Mouse (Mus musculus): ENCODE results near the gene Rer1. TPM values are rescaled to one million over a fixed set of nuclear protein-coding genes. Genes with fewer than 3 reads are reported as not detected.
"Not testable (repeated sequence)": the region's sequence is repeated elsewhere in the genome, so short reads cannot be mapped to it uniquely, and the experiment has no call there.

Gene Rer1
- total RNA-seq, 4 experiments from 2014 or later = 64.2 to 73.4 (median 68.4) TPM

GRCm38 (mm10) chr4:155116607-155117006 lies 30.4 kb upstream of the Rer1 start:
- DNase-seq (ENCODE audit: low spot score) = no peak

DNA sequence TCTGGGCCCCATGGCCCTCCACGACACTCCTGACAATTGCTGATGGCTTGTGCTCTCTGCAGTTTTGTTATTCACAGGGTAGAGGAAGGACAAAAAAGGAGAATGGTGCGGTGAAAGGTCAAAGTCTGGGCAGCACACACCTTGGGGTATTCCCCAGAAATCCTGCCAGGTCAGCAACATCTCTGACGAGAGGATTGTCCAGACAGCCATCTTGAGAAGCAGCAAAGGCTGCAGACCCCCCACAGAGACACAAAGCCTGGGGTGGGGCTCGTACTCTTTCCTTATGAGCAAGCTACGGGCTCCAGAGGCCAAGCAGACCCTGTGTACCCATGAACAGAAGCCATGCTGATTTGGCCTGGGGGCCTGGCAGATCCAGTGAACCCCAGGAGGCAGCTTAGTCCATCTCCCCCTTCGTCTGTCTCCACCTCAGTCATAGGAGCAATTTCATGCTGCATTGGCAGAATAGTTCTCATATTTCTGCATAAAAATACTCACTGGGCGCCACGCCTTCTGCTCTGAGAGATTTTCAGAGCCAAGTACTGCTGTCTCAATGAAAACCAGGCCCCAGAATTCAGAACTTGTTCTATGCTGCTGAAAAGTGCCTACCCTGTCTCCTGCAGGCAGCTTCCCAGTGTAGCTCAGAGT lies 27.7 kb upstream of the Rer1 start:
- DNase-seq (ENCODE audit: low spot score) = no peak

- DNase-seq (ENCODE audit: low spot score) = no peak
These were observed 23.3 kb upstream of the Rer1 start for GRCm38 (mm10) chr4:155109471-155109870.

GRCm38 (mm10) chr4:155107886-155108285 lies 21.7 kb upstream of the Rer1 start:
- DNase-seq (ENCODE audit: low spot score) = no peak

- DNase-seq (ENCODE audit: low spot score) = no peak
These were observed 12.4 kb upstream of the Rer1 start for GRCm38 (mm10) chr4:155098572-155098971.

GRCm38 (mm10) chr4:155097452-155097851 lies 11.3 kb upstream of the Rer1 start:
- no peak for DNase-seq (ENCODE audit: low spot score)

GRCm38 (mm10) chr4:155095967-155096366 lies 9.8 kb upstream of the Rer1 start:
- DNase-seq (ENCODE audit: low spot score) = no peak

DNA sequence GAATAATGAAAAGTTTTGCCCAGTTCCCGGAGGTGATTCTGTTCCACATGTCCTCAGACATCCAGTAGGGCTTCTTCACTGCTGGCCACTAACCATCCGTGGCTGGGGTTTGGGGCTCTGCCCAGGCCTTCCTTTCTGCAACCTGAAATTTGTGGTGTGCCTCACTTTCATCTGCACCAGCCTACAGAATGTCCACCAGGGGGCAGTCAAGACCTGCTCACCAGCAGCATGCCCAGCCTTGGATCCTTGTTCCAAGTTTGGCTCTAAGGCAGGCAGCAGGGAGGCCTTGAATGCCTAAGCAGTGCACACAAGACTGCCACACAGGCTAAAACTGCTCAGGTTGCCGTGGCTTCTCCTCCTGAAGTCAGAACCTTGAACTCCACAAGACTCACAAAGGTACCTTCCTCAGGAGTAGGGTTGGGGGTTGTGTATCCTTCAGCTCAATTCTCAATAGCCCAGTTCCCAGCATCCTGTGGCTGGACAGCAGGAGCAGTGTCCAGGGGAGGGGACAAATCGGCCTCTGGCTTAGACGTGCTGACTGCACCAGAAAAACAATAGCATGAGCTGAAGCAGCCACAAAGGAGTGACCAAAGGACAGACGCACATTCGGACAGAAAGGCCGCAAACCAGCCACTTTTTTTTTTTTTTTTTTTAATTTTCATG lies 9.2 kb upstream of the Rer1 start:
- peak; percentile 88 for DNase-seq (ENCODE audit: low spot score)

- peak; percentile 38 for DNase-seq (ENCODE audit: low spot score)
These were observed 8.4 kb upstream of the Rer1 start for GRCm38 (mm10) chr4:155094565-155094964.

- no peak for DNase-seq (ENCODE audit: low spot score)
These were observed 7.4 kb upstream of the Rer1 start for GRCm38 (mm10) chr4:155093431-155094149.

- DNase-seq (ENCODE audit: low spot score) = no peak
These were observed 6.7 kb upstream of the Rer1 start for GRCm38 (mm10) chr4:155092718-155093430.

- no peak for DNase-seq (ENCODE audit: low spot score)
These were observed 4.7 kb upstream of the Rer1 start for GRCm38 (mm10) chr4:155090688-155091449.

DNA sequence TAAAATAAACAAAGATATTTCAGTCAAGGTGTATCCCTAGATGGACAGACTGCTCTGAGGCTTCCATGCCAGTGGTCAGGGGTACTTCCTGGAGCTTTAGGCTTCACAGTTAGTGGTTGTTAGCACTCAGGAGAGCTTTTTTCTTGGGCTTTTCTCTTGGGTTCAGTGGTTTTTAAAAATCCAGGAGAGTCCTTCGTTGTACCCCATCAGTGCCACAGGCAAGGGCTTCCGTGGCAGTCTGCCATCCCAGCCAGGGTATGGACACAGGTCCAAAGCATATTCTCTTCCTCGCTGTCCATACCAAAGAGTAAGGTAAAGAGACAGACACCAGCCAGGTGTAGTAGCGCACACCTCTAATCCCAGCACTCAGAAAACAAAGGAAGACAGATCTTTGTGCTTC lies 4.0 kb upstream of the Rer1 start:
- no peak for DNase-seq (ENCODE audit: low spot score)

DNA sequence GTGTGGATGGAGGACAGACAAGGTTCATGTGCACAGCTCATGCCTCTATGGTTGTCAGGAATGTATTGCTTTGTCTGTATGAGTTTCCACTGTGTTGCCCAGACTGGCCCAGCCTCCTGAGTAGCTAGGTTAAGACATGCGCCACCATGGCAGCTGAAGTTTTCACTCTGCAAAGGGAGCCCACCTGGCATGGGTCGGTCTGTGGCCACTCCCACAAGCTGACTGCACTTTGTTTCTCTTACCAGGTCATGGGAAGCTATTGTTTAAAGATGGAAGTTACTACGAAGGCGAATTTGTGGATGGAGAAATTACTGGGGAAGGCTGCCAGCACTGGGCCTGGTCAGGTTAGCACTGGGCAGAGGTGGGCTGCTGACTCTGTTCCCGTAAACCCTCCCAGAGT lies 3.1 kb upstream of the Rer1 start:
- no peak for DNase-seq (ENCODE audit: low spot score)

DNA sequence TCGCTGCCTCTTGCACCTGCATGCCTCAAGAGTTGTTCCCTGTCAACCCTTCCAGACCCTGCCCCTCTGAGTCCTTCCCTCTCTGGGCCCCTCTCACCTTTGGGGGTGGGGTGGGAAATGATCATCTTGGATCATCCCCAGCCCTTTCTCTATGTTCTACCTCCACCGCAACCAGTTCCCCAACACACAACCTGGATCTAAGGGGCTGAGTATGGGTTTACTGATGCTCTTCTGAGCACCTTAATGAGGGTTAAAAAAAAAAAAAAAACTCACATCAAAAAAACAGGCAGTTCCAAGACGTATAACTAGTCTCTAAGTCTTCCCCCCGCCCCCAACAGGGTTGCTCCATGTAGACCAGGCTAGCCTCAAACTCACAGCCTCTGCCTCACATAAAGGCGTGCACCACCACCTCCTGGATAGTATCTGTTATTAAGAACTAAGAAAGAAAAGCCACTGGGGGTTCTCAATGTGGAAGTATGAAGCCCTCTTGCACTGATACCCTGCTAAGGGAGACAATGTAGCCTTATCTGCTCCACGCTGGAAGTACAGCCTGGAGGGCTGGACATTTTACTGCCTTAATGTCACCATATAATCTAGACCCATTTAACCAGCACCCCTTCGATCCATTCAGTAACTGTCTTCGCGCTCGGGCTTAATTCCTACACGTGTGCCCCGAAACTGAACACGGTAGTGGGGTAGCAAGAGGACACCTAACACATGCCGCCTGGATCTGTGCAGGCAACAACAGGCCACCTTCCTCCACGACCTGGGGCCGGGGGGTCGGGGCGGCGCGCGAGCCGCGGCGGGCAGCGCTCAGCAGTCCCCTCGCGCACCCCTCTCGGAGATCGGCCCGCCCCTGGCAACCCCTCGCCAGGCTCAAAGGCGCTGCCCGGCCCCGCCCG lies 725 bp downstream of the Rer1 start:
- DNase-seq (ENCODE audit: low spot score) = no peak

- no peak for DNase-seq (ENCODE audit: low spot score)
These were observed 1.8 kb downstream of the Rer1 start for GRCm38 (mm10) chr4:155084351-155084750.

- no peak for DNase-seq (ENCODE audit: low spot score)
These were observed 2.6 kb downstream of the Rer1 start for GRCm38 (mm10) chr4:155083553-155083952.

- no peak for DNase-seq (ENCODE audit: low spot score)
These were observed 6.5 kb downstream of the Rer1 start for GRCm38 (mm10) chr4:155079666-155080065.

DNA sequence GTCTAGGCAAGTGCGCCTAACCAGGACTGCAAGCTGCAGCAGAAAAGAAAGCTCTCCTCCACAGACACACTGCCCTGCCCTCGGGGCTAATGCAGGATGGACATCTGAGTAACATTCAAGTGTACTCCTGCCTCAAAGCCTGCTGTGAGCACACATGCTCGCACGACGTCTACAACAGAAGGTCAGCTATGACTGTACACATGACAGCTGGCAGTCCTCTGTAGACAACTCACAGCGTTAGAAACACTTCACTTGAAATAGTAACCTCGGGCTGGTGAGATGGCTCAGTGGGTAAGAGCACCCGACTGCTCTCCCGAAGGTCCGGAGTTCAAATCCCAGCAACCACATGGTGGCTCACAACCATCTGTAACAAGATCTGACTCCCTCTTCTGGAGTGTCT lies 7.4 kb downstream of the Rer1 start:
- DNase-seq (ENCODE audit: low spot score) = not testable (repeated sequence)

- no peak for DNase-seq (ENCODE audit: low spot score)
These were observed 9.5 kb downstream of the Rer1 start for GRCm38 (mm10) chr4:155076677-155077076.

Data from heart, adult 8-10 months (tissue).